Mouse (Mus musculus) brain, embryonic 14.5 days (tissue): ENCODE measurements around the gene Arpc2. TPM values are rescaled to one million over a fixed set of nuclear protein-coding genes. Genes with fewer than 3 reads are reported as not detected.
A peak's percentile ranks its signal among the peaks of the same experiment; 100 is the strongest.

Experiments used
- DNase-seq: peaks from one replicate; pipeline ENCODE4 v3.0.0-alpha.2; 2011; ENCODE audit warnings: low read depth
- CTCF ChIP-seq: fragments of 200-500 bp; IDR thresholded peaks from 2 replicates; pipeline ENCODE4 v1.5.1; 2012; ENCODE audit warnings: inconsistent platforms, mild to moderate bottlenecking, moderate library complexity, borderline replicate concordance; ENCODE audit not compliant: insufficient read depth, insufficient read length; ENCODE audit errors: extremely low read depth
- POLR2A ChIP-seq: fragments of 200-500 bp; IDR thresholded peaks from 2 replicates; pipeline ENCODE4 v1.6.1; 2012; ENCODE audit warnings: mild to moderate bottlenecking, inconsistent platforms, borderline replicate concordance; ENCODE audit not compliant: poor library complexity, insufficient read depth, insufficient read length, severe bottlenecking; ENCODE audit errors: extremely low read depth
- polyA plus RNA-seq: library from polyadenylated mRNA; depleted of rRNA; stranded (reverse); fragments of >200 nt; gene quantifications from 2 replicates; pipeline ENCODE4 v1.2.3, GENCODE M21; 2012

The Arpc2 gene
- polyA plus RNA-seq, 1 experiment: 224 TPM

- DNase-seq: peak; percentile 59
- TF ChIP-seq CTCF: peak; percentile 58; the same call in 1 of the 2 replicates
- no peak for TF ChIP-seq POLR2A
Observed at GRCm38 (mm10) chr1:74205881-74206280, 30.0 kb upstream of the Arpc2 start.

DNA sequence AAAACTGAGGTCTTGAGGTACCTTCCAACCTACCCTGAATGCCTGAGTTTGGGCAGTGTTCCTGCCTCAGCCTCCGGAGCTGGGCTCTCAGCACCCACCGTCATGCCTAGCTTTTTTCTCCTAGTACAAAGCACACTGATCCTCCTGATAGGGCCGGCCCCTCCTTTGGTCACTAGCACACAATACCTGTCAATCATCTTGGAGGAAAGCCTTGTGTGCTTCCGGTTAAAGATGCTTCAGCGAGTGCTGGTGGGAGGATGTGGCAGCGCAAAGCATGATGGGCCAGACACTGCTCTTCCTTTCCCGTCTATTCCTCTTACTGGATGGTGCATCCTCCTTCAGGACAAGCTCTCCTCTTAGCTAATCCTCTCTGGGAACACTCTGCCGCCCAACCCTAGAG, 29.2 kb upstream of the Arpc2 start:
- DNase-seq: no peak
- TF ChIP-seq CTCF: no peak

DNA sequence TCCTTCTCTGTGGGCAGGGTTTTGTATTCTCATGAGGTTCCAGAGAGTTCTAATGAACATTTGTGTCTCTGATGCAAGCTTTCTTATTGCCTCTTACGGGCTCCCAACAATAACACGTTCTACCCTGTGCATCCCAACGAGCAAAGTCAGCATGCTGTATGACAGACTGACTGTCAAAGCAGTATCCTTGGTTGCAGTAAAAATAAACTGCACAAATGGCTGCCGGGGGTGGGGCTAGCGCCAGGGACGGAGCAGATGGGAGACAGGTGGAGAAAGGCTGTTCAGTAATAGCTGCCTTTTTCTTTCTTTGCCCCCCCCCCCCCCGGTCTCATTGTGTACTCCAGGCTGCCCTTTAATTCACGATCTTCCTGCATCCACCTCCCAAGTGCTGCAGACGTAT, 28.0 kb upstream of the Arpc2 start:
- DNase-seq: peak; percentile 70
- TF ChIP-seq POLR2A (no peak), CTCF (no peak)

- TF ChIP-seq CTCF (no peak), POLR2A (no peak)
- DNase-seq: no peak
Observed at GRCm38 (mm10) chr1:74208941-74209340, 26.9 kb upstream of the Arpc2 start.

- no peak for TF ChIP-seq CTCF
- TF ChIP-seq POLR2A: no peak
- no peak for DNase-seq
Observed at GRCm38 (mm10) chr1:74219922-74220321, 16.0 kb upstream of the Arpc2 start.

GRCm38 (mm10) chr1:74227317-74227716, 8.6 kb upstream of the Arpc2 start:
- TF ChIP-seq CTCF: no peak
- no peak for TF ChIP-seq POLR2A
- DNase-seq: no peak

GRCm38 (mm10) chr1:74229942-74230341, 5.9 kb upstream of the Arpc2 start:
- no peak for DNase-seq
- TF ChIP-seq CTCF (no peak), POLR2A (no peak)

DNA sequence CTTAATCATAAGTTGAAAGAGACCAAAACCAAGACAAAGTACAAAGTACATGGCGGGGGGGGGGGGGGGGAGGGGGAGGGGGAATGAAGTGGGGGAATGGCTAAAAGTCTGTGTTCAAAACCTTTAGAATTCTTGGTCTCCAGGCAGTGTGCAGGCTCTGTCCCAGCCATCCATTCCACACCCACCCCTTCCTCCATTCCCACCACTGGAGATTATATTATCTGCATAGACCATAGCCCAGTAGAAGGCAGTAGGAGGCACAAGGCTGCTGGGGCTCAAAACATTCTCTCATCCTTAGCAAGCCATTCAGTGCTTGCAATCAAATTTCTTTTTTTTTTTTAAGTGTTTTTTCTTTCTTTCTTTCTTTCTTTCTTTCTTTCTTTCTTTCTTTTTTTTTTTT, 4.9 kb upstream of the Arpc2 start:
- TF ChIP-seq POLR2A (no peak), CTCF (no peak)
- DNase-seq: no peak

- no peak for TF ChIP-seq CTCF
- peak; percentile 21 for DNase-seq
Observed at GRCm38 (mm10) chr1:74236590-74237317, 870 bp downstream of the Arpc2 start.

DNA sequence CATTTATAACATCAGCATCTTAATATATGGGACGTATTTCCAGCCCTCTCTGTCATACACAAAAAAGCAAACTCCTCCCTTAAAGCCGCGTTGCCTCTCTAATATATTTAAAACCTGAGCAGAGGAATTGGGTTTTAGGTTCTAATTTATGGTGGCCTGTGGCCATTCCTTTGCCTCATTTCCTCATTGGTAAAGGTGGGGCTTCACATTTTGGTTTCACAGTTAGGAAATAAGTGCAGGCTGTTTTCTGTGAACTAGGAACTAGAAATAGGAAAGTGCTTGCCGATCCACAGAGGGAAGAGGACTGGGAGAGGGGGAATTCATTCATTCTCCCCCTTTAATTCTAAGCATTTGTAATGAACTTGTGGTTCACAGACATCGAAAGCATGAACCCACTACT, 1.8 kb downstream of the Arpc2 start:
- TF ChIP-seq POLR2A: no peak
- no peak for TF ChIP-seq CTCF

GRCm38 (mm10) chr1:74238136-74238535, 2.3 kb downstream of the Arpc2 start:
- TF ChIP-seq CTCF (no peak), POLR2A (no peak)
- no peak for DNase-seq

More for the DNA sequence above, 1.8 kb downstream of the Arpc2 start:
- no peak for DNase-seq

DNA sequence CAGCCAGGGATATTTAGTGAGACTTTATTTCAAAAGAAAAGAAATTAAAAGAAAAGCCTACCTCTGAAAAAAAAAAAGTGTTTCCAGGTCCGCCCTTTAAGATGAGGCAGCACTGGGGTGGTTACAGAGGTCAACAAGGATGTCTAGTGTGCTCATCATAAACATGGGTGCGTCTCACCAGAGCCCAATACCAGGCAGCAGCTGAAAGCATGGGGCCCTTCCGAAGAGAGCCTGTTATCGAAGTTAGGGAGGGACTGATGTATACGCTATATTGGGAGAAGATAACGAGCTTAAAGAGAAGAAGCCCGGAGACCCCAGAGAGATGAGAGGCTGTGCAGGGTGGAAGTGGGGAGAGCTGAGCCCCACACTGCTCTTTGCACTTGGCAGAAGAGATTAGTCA, 3.3 kb downstream of the Arpc2 start:
- DNase-seq: no peak
- TF ChIP-seq CTCF: no peak
- TF ChIP-seq POLR2A: no peak
